Mouse (Mus musculus) kidney, adult 9 months (tissue): ENCODE results near the gene Arl4a.

Experiments used
- DNase-seq: peaks from one replicate; pipeline ENCODE4 v3.0.0; 2022

Gene Arl4a

GRCm38 (mm10) chr12:39957931-39958671 is 79.7 kb downstream of the Arl4a start:
- DNase-seq: peak; percentile 16

GRCm38 (mm10) chr12:39956396-39956795 is 81.4 kb downstream of the Arl4a start:
- peak; percentile 17 for DNase-seq
